Mouse (Mus musculus) forebrain, embryonic 16.5 days (tissue): ENCODE measurements at regions not wholly inside any gene's neighbourhood (a gene's known extent, or its start where the extent isn't known, plus 50 kb on each side); places are given as distances from the start of the nearest gene placed in this dataset.
A peak's percentile ranks its signal among the peaks of the same experiment; 100 is the strongest.

Experiments used
- ATAC-seq: fragments of 200-750 bp; cut with Nextera tagmentation; 2 replicates; pipeline ENCODE4 v1.8.0; 2017; ENCODE audit warnings: mild to moderate bottlenecking, moderate library complexity
- H3K27ac ChIP-seq: fragments of 300-500 bp; sonication (generic); 2 replicates; pipeline ENCODE4 v1.5.1; 2014; ENCODE audit warnings: low read length, control low read depth
- H3K27me3 ChIP-seq: fragments of 300-500 bp; sonication (generic); replicated peaks from 2 replicates; pipeline ENCODE4 v1.6.1; 2014; ENCODE audit warnings: low read length; ENCODE audit not compliant: control insufficient read depth, insufficient read depth
- H3K36me3 ChIP-seq: fragments of 300-500 bp; sonication (generic); 2 replicates; pipeline ENCODE4 v1.6.1; 2014; ENCODE audit not compliant: control insufficient read depth, insufficient read depth
- H3K4me1 ChIP-seq: fragments of 300-500 bp; sonication (generic); replicated peaks from 2 replicates; pipeline ENCODE4 v1.6.1; 2014; ENCODE audit warnings: low read length; ENCODE audit not compliant: control insufficient read depth, insufficient read depth
- H3K4me2 ChIP-seq: fragments of 300-500 bp; sonication (generic); 2 replicates; pipeline ENCODE4 v1.6.1; 2014; ENCODE audit warnings: mild to moderate bottlenecking, low read length, control low read depth
- H3K4me3 ChIP-seq: fragments of 300-500 bp; sonication (generic); replicated peaks from 2 replicates; pipeline ENCODE4 v1.5.1; 2014; ENCODE audit warnings: mild to moderate bottlenecking, low read length, control low read depth
- H3K9ac ChIP-seq: fragments of 300-500 bp; sonication (generic); replicated peaks from 2 replicates; pipeline ENCODE4 v1.6.1; 2014; ENCODE audit warnings: low read depth, low read length, control low read depth
- H3K9me3 ChIP-seq: fragments of 300-500 bp; sonication (generic); 2 replicates; pipeline ENCODE4 v1.6.1; 2016; ENCODE audit warnings: low read length; ENCODE audit not compliant: control insufficient read depth
- WGBS: fragments of 180-500 bp; shearing (Covaris S2); extraction: QIAGEN DNeasy Blood & Tissue Kit; methylation state at CpG from one replicate; pipeline ENCODE4 v1.1.7; 2014; 5-methylcytosine and 5-hydroxymethylcytosine counted together

DNA sequence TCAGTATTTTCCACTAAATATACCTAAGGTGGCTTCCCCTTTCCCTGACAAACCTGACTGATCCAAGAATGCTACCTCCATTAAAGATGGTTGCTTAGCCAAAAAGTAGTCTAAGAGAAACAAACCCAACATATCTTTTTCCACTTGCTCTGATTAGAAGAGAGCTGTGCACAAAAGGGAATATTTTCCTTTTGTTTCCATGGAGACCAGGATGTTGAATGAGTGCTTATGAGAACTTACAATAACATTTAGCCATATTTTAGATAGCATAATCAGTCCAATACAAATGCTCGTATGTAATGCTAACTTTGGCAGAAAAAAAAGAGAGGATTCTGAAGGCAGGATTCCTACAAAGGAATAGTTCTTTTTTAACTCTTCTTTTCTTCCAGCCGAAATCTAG lies 161.3 kb upstream of the Ppp3ca start:
- H3K4me1 ChIP-seq: no peaks in the 10 kb centered on the region
- no peak overlapping the region for H3K27ac ChIP-seq
- no peak overlapping the region for H3K4me3 ChIP-seq
- WGBS: 72% methylated on average over 2 of the region's 2 CpGs
- H3K9ac ChIP-seq: no peak overlapping the region
- no peaks in the 10 kb centered on the region for H3K27me3 ChIP-seq
- H3K9me3 ChIP-seq: no peaks in the 10 kb centered on the region
- ATAC-seq: 0 out of 2 replicates have a peak, but pooled peaks have one; percentile 36
- H3K36me3 ChIP-seq: no peaks in the 10 kb centered on the region
- H3K4me2 ChIP-seq: no peak overlapping the region

DNA sequence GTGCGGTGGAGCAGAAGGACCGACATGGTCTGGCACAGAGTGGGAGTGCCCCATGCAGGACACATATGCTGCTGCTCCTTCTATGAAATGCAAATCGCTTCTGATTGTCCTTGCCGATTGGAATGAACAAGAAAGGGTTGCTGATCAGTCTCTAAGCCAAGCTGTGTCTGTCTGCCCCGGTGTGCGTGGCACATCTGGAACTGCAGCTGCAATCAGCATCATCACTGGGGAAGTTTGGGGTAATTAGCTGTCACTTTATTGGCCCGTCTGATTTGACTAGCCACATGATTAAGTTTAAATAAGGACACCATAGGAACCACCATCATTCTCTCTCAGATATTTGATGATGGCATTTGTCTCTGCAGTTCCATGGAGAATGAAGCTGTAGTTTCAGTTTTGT lies 162.9 kb upstream of the Ppp3ca start:
- H3K4me1 ChIP-seq: no peaks in the 10 kb centered on the region
- no peak for ATAC-seq
- WGBS: 77% methylated on average over 7 of the region's 7 CpGs

DNA sequence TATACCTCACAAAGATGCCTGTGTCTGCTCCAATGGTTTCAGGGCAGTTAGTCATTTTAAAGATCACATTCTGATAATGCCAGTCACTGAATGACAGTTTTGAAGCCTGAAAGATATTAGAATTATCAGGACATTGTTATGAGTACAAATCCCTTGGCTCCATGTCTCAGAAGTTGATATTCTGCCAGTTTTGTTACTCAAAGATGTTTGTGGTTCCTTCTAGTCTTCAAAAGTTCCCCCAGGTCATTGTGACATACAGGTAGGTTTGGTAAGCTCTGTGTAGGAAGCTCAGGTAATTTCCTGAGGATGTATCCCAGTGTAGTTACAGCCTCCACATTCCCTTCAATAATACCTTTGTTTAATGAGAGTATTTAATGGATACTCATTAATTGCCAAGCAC lies 169.0 kb upstream of the Bank1 start:
- H3K36me3 ChIP-seq: no peaks in the 10 kb centered on the region
- H3K9ac ChIP-seq: no peak overlapping the region
- H3K27me3 ChIP-seq: no peaks in the 10 kb centered on the region
- no peak overlapping the region for H3K27ac ChIP-seq
- H3K4me1 ChIP-seq: no peaks in the 10 kb centered on the region
- ATAC-seq: no peak
- H3K4me2 ChIP-seq: no peak overlapping the region
- no peak overlapping the region for H3K4me3 ChIP-seq
- H3K9me3 ChIP-seq: no peaks in the 10 kb centered on the region

More for the DNA sequence above, 162.9 kb upstream of the Ppp3ca start:
- H3K27me3 ChIP-seq: no peaks in the 10 kb centered on the region
- no peaks in the 10 kb centered on the region for H3K36me3 ChIP-seq
- H3K27ac ChIP-seq: no peak overlapping the region
- H3K4me2 ChIP-seq: no peak overlapping the region
- H3K9ac ChIP-seq: no peak overlapping the region
- no peak overlapping the region for H3K4me3 ChIP-seq
- H3K9me3 ChIP-seq: no peaks in the 10 kb centered on the region

DNA sequence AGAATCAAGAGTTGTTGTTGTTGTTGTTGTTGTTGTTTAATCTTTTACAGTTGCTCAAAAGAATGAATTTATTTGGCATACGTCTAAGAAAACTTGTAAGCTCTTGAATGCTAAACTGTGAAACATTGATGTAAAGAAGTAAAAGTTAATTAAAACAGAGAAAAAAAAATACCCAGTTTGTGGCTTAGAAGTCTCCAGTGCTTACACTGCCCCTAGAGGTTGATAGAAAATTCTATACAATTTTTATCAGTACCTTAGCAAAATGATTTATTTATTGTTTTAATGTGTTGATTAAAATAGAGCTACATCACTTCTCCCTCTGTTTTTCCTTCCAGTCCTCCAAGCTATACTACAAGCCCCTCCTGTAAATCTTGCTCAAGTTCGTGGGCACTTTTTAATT lies 165.8 kb upstream of the Bank1 start:
- H3K4me3 ChIP-seq: no peak overlapping the region
- no peaks in the 10 kb centered on the region for H3K36me3 ChIP-seq
- H3K4me2 ChIP-seq: no peak overlapping the region
- H3K9me3 ChIP-seq: no peaks in the 10 kb centered on the region
- no peak overlapping the region for H3K27ac ChIP-seq
- H3K9ac ChIP-seq: no peak overlapping the region
- H3K27me3 ChIP-seq: no peaks in the 10 kb centered on the region
- H3K4me1 ChIP-seq: no peaks in the 10 kb centered on the region
- WGBS: 90% methylated on average over 2 of the region's 2 CpGs
- ATAC-seq: no peak

DNA sequence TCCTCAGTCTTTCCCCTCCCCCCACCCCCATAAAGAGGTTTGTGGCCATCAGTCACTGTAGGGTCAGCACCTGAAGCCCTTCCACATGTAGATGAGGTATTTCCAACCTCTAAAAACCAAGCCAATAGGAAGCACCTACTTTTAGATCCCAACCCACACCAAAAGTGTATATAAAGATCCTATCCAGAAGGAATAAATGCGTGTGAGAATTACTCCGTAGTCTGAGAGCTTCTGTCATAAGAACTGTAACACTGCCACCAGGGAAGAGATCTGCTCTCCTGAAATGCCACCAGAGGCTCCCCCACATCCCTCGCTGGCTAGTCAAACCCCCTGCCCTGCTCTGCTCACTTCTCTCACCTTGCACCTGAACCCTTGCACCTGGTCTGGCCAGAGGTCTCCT lies 145.8 kb upstream of the Bank1 start:
- ATAC-seq: no peak
- no peaks in the 10 kb centered on the region for H3K36me3 ChIP-seq
- 91% methylated on average over 3 of the region's 3 CpGs for WGBS
- no peak overlapping the region for H3K9ac ChIP-seq
- no peak overlapping the region for H3K27ac ChIP-seq
- H3K4me1 ChIP-seq: no peaks in the 10 kb centered on the region
- H3K4me3 ChIP-seq: no peak overlapping the region
- H3K27me3 ChIP-seq: no peaks in the 10 kb centered on the region
- H3K9me3 ChIP-seq: no peaks in the 10 kb centered on the region
- H3K4me2 ChIP-seq: no peak overlapping the region

DNA sequence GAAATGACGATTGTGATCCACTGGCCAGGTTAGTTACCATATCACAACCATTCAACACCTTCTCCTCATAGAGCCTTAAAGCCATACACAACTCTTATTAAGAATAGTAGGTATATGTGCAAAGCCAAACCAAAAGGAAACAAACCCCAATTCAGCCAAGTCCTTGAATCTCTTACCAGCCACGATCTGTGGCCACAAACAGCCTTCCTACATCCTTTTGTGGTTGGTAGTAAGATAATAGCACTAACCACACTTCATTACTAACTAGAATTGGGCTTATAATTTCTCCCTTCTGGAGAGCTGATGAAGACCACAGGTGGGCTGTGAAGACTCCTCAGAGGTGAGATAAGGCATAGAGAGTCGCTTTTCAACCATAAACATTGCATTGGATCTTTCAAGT lies 136.9 kb upstream of the Bank1 start:
- Histone ChIP-seq H3K9ac (no peak overlapping the region), H3K4me2 (no peak overlapping the region), H3K27ac (no peak overlapping the region), H3K27me3 (no peaks in the 10 kb centered on the region), H3K9me3 (no peaks in the 10 kb centered on the region), H3K4me1 (no peaks in the 10 kb centered on the region), H3K4me3 (no peak overlapping the region), H3K36me3 (no peaks in the 10 kb centered on the region)
- 91% methylated on average over 3 of the region's 3 CpGs for WGBS
- ATAC-seq: no peak

DNA sequence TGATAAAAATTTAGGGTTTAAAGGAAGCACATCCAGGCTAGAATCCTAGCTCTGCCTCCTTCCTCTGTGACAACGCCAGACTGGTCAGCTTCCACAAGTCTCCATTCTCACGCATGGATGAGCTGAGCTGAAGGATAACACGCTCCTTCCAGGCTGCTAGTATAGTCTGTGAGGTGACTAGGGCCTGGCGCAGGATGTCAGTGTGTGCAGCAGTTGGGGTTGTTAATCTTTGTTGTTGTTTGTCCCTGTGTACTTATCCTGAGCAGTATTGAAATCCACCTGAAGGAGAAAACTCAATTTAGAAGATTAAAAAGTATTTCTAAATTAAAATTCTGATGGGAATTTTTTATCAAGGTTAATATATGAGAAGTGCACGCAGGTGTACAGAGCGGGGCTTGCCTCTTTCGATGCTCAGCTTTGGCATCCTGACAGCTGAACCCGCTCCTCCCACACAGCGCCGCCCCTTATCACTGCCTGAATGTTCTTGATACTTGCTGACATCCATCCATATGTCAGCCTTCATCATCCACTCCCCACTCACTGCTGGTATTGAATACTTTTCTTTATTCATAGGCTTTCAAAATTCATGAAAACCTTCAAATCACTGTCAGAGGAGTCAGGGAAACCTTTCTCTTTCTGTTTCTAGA lies 130.7 kb upstream of the Bank1 start:
- WGBS: 39% methylated on average over 10 of the region's 10 CpGs
- peak; percentile 92 for ATAC-seq
- Histone ChIP-seq H3K4me2 (no peak overlapping the region), H3K36me3 (no peaks in the 10 kb centered on the region), H3K9me3 (no peaks in the 10 kb centered on the region), H3K27ac (no peak overlapping the region), H3K9ac (no peak overlapping the region), H3K4me3 (no peak overlapping the region), H3K4me1 (peaks cover 7% of the 10 kb centered on the region; the same call in 1 of the 2 replicates), H3K27me3 (no peaks in the 10 kb centered on the region)

DNA sequence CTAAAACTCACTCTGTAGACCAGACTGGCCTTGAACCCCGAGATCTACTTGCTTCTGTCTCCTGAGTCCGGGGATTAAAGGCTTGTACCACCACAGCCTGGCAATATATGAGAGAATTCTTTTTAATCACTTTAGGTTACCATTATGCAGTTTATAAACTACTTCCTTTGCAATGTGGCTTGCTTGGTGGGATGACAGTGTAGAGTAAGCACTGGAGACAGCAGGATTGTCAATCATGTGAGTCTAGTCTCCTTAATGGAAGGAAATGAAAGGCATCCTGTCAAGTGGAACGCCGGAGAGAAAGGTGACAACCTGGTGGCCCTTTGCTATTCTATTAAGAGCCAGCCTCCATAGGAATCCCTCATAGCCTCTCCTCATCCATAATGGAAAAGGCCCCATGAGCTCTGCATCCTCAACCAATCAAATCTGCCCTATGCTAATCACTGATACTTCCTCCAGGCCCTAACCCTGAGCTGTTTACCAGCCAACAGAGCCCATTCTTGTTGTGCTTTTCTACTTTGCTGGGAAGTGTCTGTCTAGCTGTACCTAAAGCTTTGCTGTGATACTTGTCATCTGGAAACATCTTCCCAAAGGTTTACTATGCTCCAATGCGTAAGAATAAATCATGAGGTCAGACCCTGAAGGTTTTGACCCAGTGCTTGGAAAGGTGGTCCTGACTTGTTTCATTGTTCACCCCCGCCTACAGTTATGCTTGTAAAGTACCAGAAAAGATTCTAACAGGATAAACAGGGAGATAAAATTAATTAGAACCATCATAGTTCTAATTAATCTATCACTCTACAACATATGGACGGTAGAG lies 130.0 kb upstream of the Bank1 start:
- no peaks in the 10 kb centered on the region for H3K9me3 ChIP-seq
- no peak overlapping the region; the same call in 1 of the 2 replicates for H3K27ac ChIP-seq
- no peak overlapping the region for H3K4me3 ChIP-seq
- peaks cover 7% of the 10 kb centered on the region; the same call in 1 of the 2 replicates for H3K4me1 ChIP-seq
- no peak overlapping the region for H3K4me2 ChIP-seq
- 62% methylated on average over 7 of the region's 7 CpGs for WGBS
- H3K27me3 ChIP-seq: no peaks in the 10 kb centered on the region
- no peak overlapping the region for H3K9ac ChIP-seq
- H3K36me3 ChIP-seq: no peaks in the 10 kb centered on the region
- ATAC-seq: peak; percentile 27; the same call in 1 of the 2 replicates

DNA sequence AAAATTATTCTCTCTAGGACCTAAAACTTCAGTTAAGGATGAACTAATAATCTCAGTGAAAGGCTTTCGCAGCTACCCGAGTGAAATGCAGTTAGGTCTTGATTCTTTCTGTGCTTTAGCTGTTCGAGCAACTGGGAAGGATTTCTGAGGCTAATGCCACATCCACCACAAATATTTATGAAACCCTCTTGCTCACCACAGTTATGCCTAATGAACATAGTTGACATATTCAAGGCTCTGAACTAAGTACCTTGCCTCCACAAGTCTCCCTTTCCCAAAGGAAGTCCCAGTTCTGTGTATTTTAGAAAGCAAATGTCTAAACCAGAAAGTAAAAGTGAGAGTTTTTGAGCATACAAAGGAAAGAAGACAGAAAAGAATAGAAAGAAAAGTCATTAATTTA lies 129.1 kb upstream of the Bank1 start:
- 86% methylated on average over 3 of the region's 3 CpGs for WGBS
- ATAC-seq: no peak
- Histone ChIP-seq H3K4me2 (no peak overlapping the region), H3K4me1 (peaks cover 7% of the 10 kb centered on the region; the same call in 1 of the 2 replicates), H3K9ac (no peak overlapping the region), H3K9me3 (no peaks in the 10 kb centered on the region), H3K4me3 (no peak overlapping the region), H3K27me3 (no peaks in the 10 kb centered on the region), H3K36me3 (no peaks in the 10 kb centered on the region), H3K27ac (no peak overlapping the region)
